Mouse (Mus musculus) lung, embryonic 16.5 days (tissue): ENCODE results near the gene Aadat. TPM values are rescaled to one million over a fixed set of nuclear protein-coding genes. Genes with fewer than 3 reads are reported as not detected.
A peak's percentile ranks its signal among the peaks of the same experiment; 100 is the strongest.
"Not testable (repeated sequence)": the region's sequence is repeated elsewhere in the genome, so short reads cannot be mapped to it uniquely, and the experiment has no call there.

ENCODE experiments used
- ATAC-seq: fragments of 200-750 bp; cut with Nextera tagmentation; 2 replicates; pipeline ENCODE4 v1.8.0; 2017; ENCODE audit warnings: low read depth, mild to moderate bottlenecking, moderate library complexity
- H3K27ac ChIP-seq: fragments of 300-500 bp; sonication (generic); 2 replicates; pipeline ENCODE4 v1.5.1; 2014; ENCODE audit warnings: mild to moderate bottlenecking, control low read depth, low read length
- H3K27me3 ChIP-seq: fragments of 300-500 bp; sonication (generic); 2 replicates; pipeline ENCODE4 v1.6.1; 2014; ENCODE audit warnings: low read depth, low read length, mixed read lengths; ENCODE audit not compliant: control insufficient read depth, insufficient read depth
- H3K36me3 ChIP-seq: fragments of 300-500 bp; sonication (generic); 2 replicates; pipeline ENCODE4 v1.6.1; 2014; ENCODE audit warnings: low read length; ENCODE audit not compliant: control insufficient read depth, insufficient read depth
- H3K4me1 ChIP-seq: fragments of 300-500 bp; sonication (generic); replicated peaks from 2 replicates; pipeline ENCODE4 v1.6.1; 2014; ENCODE audit warnings: low read length, mixed read lengths; ENCODE audit not compliant: control insufficient read depth, insufficient read depth
- H3K4me2 ChIP-seq: fragments of 300-500 bp; sonication (generic); 2 replicates; pipeline ENCODE4 v1.6.1; 2014; ENCODE audit warnings: low read depth, low read length, control low read depth
- H3K4me3 ChIP-seq: fragments of 300-500 bp; sonication (generic); 2 replicates; pipeline ENCODE4 v1.5.1; 2014; ENCODE audit warnings: mild to moderate bottlenecking, low read length, control low read depth
- H3K9ac ChIP-seq: fragments of 300-500 bp; sonication (generic); 2 replicates; pipeline ENCODE4 v1.6.1; 2014; ENCODE audit warnings: low read length, control low read depth
- H3K9me3 ChIP-seq: fragments of 300-500 bp; sonication (generic); 2 replicates; pipeline ENCODE4 v1.6.1; 2016; ENCODE audit warnings: low read length; ENCODE audit not compliant: control insufficient read depth
- WGBS: fragments of 180-500 bp; shearing (Covaris S2); extraction: QIAGEN DNeasy Blood & Tissue Kit; methylation state at CpG from one replicate; pipeline ENCODE4 v1.1.7; 2014; 5-methylcytosine and 5-hydroxymethylcytosine counted together
- polyA plus RNA-seq: library from polyadenylated mRNA; unstranded; fragments of >200 nt; fragmentation: Nextera tagmentation; extraction: Ambion mirVana; gene quantifications from 2 replicates; pipeline ENCODE4 v1.2.1, GENCODE M21; 2015

The Aadat gene
- polyA plus RNA-seq: 0.46 and 0.64 TPM in 2 replicates

- WGBS: 2% methylated on average over 25 of the region's 25 CpGs
- H3K4me1 ChIP-seq: peaks cover 5% of the 10 kb centered on the region
- H3K27ac ChIP-seq: no peak within 1 kb of the TSS
- peak; percentile 88 for ATAC-seq
- H3K4me3 ChIP-seq: peak within 1 kb of the TSS; percentile 58
- no peaks in the 10 kb centered on the region for H3K27me3 ChIP-seq
- no peaks in the 10 kb centered on the region for H3K36me3 ChIP-seq
- peak within 1 kb of the TSS; percentile 97 for H3K4me2 ChIP-seq
- H3K9ac ChIP-seq: peak within 1 kb of the TSS; percentile 67
- H3K9me3 ChIP-seq: no peaks in the 10 kb centered on the region
Observed at GRCm38 (mm10) chr8:60505653-60506521, at the start of gene Aadat. Gene Aadat (plus strand): TSS chr8:60505932.

- Histone ChIP-seq H3K9ac (no peak overlapping the region), H3K36me3 (no peaks in the 10 kb centered on the region), H3K4me2 (no peak overlapping the region), H3K27ac (no peak overlapping the region), H3K9me3 (no peaks in the 10 kb centered on the region), H3K4me1 (no peaks in the 10 kb centered on the region), H3K4me3 (no peak overlapping the region), H3K27me3 (no peaks in the 10 kb centered on the region)
- 36% methylated on average over 15 of the region's 15 CpGs for WGBS
- ATAC-seq: no peak
Observed at GRCm38 (mm10) chr8:60466686-60467335, 38.9 kb upstream of the Aadat start.

- ATAC-seq: no peak
- 67% methylated on average over 2 of the region's 2 CpGs for WGBS
Observed at GRCm38 (mm10) chr8:60490147-60490546, 15.6 kb upstream of the Aadat start.

GRCm38 (mm10) chr8:60491871-60492270 lies 13.9 kb upstream of the Aadat start:
- Histone ChIP-seq H3K27ac (no peak overlapping the region), H3K4me1 (no peaks in the 10 kb centered on the region), H3K36me3 (no peaks in the 10 kb centered on the region), H3K9me3 (no peaks in the 10 kb centered on the region), H3K9ac (no peak overlapping the region), H3K27me3 (no peaks in the 10 kb centered on the region), H3K4me2 (no peak overlapping the region), H3K4me3 (no peak overlapping the region)
- 79% methylated on average over 2 of the region's 2 CpGs for WGBS
- no peak for ATAC-seq

More at GRCm38 (mm10) chr8:60490147-60490546, 15.6 kb upstream of the Aadat start:
- Histone ChIP-seq H3K9me3 (no peaks in the 10 kb centered on the region), H3K4me1 (no peaks in the 10 kb centered on the region), H3K4me3 (no peak overlapping the region), H3K27me3 (no peaks in the 10 kb centered on the region), H3K27ac (no peak overlapping the region), H3K9ac (no peak overlapping the region), H3K4me2 (no peak overlapping the region), H3K36me3 (no peaks in the 10 kb centered on the region)

GRCm38 (mm10) chr8:60492471-60492870 lies 13.3 kb upstream of the Aadat start:
- Histone ChIP-seq H3K4me1 (no peaks in the 10 kb centered on the region), H3K27me3 (no peaks in the 10 kb centered on the region), H3K4me2 (no peak overlapping the region), H3K9ac (no peak overlapping the region), H3K36me3 (no peaks in the 10 kb centered on the region), H3K9me3 (no peaks in the 10 kb centered on the region), H3K4me3 (no peak overlapping the region), H3K27ac (no peak overlapping the region)
- WGBS: 30% methylated on average over 3 of the region's 3 CpGs
- peak; percentile 71 for ATAC-seq

- WGBS: 84% methylated on average over 11 of the region's 11 CpGs
- Histone ChIP-seq H3K27me3 (no peaks in the 10 kb centered on the region), H3K27ac (no peak overlapping the region), H3K36me3 (no peaks in the 10 kb centered on the region), H3K4me1 (no peaks in the 10 kb centered on the region), H3K9ac (no peak overlapping the region), H3K9me3 (no peaks in the 10 kb centered on the region), H3K4me2 (no peak overlapping the region), H3K4me3 (no peak overlapping the region)
- no peak for ATAC-seq
Observed at GRCm38 (mm10) chr8:60494606-60495005, 11.1 kb upstream of the Aadat start.

- not testable (repeated sequence) for H3K36me3 ChIP-seq, ATAC-seq, H3K27ac ChIP-seq, H3K4me1 ChIP-seq, H3K9me3 ChIP-seq, H3K4me3 ChIP-seq, H3K27me3 ChIP-seq, H3K4me2 ChIP-seq, H3K9ac ChIP-seq
- WGBS: 63% methylated on average over 2 of the region's 2 CpGs
Observed at GRCm38 (mm10) chr8:60495046-60495445, 10.7 kb upstream of the Aadat start.

- Histone ChIP-seq H3K27ac (peak within 1 kb of the TSS; percentile 22; the same call in 1 of the 2 replicates), H3K4me2 (no peak within 1 kb of the TSS), H3K9ac (no peak within 1 kb of the TSS), H3K9me3 (no peaks in the 10 kb centered on the region), H3K4me3 (no peak within 1 kb of the TSS), H3K36me3 (no peaks in the 10 kb centered on the region), H3K27me3 (no peaks in the 10 kb centered on the region), H3K4me1 (peaks cover 5% of the 10 kb centered on the region)
- no peak for ATAC-seq
- 23% methylated on average over 2 of the region's 2 CpGs for WGBS
Observed at GRCm38 (mm10) chr8:60503098-60503497, 2.6 kb upstream of the Aadat start, which contains the start of gene Gm10283. Gene Gm10283 (minus strand): TSS chr8:60503198.

- ATAC-seq: no peak
- Histone ChIP-seq H3K9me3 (no peaks in the 10 kb centered on the region), H3K36me3 (no peaks in the 10 kb centered on the region), H3K9ac (no peak overlapping the region), H3K4me2 (no peak overlapping the region), H3K27ac (no peak overlapping the region), H3K4me1 (no peaks in the 10 kb centered on the region), H3K4me3 (no peak overlapping the region), H3K27me3 (no peaks in the 10 kb centered on the region)
Observed at GRCm38 (mm10) chr8:60518286-60518685, 12.6 kb downstream of the Aadat start.
